Mouse (Mus musculus) embryonic facial prominence, embryonic 10.5 days (tissue): ENCODE data around the gene Ndufaf3. TPM values are rescaled to one million over a fixed set of nuclear protein-coding genes. Genes with fewer than 3 reads are reported as not detected.

Experiments
- DNase-seq: peaks from one replicate; pipeline ENCODE4 v3.0.0-alpha.2; 2017; ENCODE audit warnings: low spot score
- H3K27ac ChIP-seq: fragments of 300-500 bp; sonication (generic); replicated peaks from 2 replicates; pipeline ENCODE4 v1.5.1; 2016; ENCODE audit warnings: mild to moderate bottlenecking
- H3K27me3 ChIP-seq: fragments of 300-500 bp; sonication (generic); replicated peaks from 2 replicates; pipeline ENCODE4 v1.6.1; 2016; ENCODE audit warnings: low read depth, mild to moderate bottlenecking; ENCODE audit not compliant: poor library complexity, severe bottlenecking
- H3K36me3 ChIP-seq: fragments of 300-500 bp; sonication (generic); replicated peaks from 2 replicates; pipeline ENCODE4 v1.6.1; 2016; ENCODE audit warnings: mild to moderate bottlenecking, moderate library complexity
- H3K4me1 ChIP-seq: fragments of 300-500 bp; sonication (generic); 2 replicates; pipeline ENCODE4 v1.6.1; 2016
- H3K4me3 ChIP-seq: fragments of 300-500 bp; sonication (generic); 2 replicates; pipeline ENCODE4 v1.5.1; 2016; ENCODE audit warnings: mild to moderate bottlenecking, moderate library complexity
- H3K9me3 ChIP-seq: fragments of 300-500 bp; sonication (generic); 2 replicates; pipeline ENCODE4 v1.6.1; 2016; ENCODE audit warnings: mild to moderate bottlenecking
- WGBS: fragments of 180-500 bp; shearing (Covaris S2); methylation state at CpG from one replicate; pipeline ENCODE4 v1.1.7; 2016; 5-methylcytosine and 5-hydroxymethylcytosine counted together
- microRNA counts: library from miRNA; unstranded; fragments of <30 nt; microRNA quantifications from one replicate; lab custom pipeline; 2017
- microRNA-seq: library from miRNA; unstranded; fragments of <30 nt; microRNA quantifications from one replicate; pipeline ENCODE4, GENCODE M21; 2017
- polyA plus RNA-seq: library from polyadenylated mRNA; unstranded; fragments of >200 nt; fragmentation: Nextera tagmentation; extraction: Ambion mirVana; gene quantifications from 2 replicates; pipeline ENCODE4 v1.2.1, GENCODE M21; 2016

The Ndufaf3 gene
- polyA plus RNA-seq, 1 experiment from 2014 or later: 42.4 TPM

DNA sequence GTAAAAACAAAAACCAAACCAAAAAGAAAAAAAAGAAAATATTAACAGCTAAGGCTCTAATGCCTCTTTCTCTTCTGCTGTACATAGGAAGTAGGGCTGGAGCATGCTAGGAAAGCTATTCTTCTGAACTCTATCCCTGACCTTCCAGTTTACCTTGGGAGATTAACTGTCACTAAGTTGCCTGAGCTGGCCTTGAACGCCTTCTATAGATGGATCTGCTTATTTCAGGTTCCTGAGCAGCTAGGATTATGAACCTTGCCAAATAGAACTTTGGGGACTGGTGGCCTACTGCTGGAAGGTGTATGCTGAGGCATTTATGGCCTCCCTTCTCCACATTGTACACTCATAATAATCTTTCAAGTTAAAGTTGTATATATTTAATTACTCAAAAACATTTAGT, 36.3 kb downstream of the Ndufaf3 start:
- DNase-seq: no peak
- Histone ChIP-seq H3K36me3 (peaks cover 89% of the 10 kb centered on the region), H3K9me3 (no peaks in the 10 kb centered on the region), H3K27ac (no peak overlapping the region), H3K4me1 (no peaks in the 10 kb centered on the region), H3K4me3 (no peak overlapping the region), H3K27me3 (no peaks in the 10 kb centered on the region)
- 92% methylated on average over 1 of the region's 1 CpGs for WGBS

DNA sequence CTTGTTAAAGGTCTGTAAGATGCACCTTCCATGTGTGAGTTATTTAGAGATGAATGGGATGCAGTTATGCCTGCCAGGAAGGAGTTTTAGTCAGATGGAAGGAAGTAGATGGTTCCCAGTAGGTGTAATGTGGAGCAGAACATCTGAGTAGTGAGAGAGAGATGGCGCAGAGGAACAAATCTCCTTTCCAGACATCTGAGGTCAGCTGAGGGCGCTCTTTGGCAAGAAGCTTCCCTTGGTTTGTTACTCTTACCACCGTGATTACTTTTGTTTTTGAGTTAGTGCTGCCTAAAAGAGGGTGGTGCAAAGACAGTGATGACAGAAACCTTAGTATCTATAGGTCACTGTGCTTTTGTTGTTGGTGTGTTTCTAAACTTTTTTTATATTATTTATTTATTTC, 41.8 kb downstream of the Ndufaf3 start:
- DNase-seq: no peak
- Histone ChIP-seq H3K36me3 (peaks cover 75% of the 10 kb centered on the region), H3K27ac (no peak overlapping the region), H3K9me3 (no peaks in the 10 kb centered on the region), H3K4me1 (no peaks in the 10 kb centered on the region), H3K4me3 (no peak overlapping the region), H3K27me3 (no peaks in the 10 kb centered on the region)
- 86% methylated on average over 3 of the region's 3 CpGs for WGBS

DNA sequence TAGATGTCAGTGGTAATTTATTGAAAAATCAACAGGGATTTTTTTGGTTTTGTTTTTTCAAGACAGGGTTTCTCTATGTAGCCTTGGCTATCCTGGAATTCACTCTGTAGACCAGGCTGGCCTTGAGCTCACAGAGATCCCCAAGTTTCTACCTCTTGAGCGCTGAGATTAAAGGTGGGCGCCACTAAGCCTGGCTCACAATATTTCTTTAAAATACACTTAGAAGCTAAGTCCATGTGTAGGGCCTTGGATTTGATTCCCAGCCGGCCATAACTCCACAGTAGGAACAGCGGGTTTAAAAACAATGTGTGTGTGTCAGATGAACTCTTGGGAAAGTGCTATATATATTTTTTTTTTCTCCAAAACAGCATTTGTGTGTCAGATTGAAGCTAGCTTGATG, 43.9 kb downstream of the Ndufaf3 start:
- Histone ChIP-seq H3K27ac (no peak overlapping the region), H3K4me1 (peaks cover 18% of the 10 kb centered on the region), H3K9me3 (no peaks in the 10 kb centered on the region), H3K27me3 (no peaks in the 10 kb centered on the region), H3K4me3 (no peak overlapping the region), H3K36me3 (peaks cover 72% of the 10 kb centered on the region)
- no peak for DNase-seq
- 93% methylated on average over 4 of the region's 4 CpGs for WGBS

DNA sequence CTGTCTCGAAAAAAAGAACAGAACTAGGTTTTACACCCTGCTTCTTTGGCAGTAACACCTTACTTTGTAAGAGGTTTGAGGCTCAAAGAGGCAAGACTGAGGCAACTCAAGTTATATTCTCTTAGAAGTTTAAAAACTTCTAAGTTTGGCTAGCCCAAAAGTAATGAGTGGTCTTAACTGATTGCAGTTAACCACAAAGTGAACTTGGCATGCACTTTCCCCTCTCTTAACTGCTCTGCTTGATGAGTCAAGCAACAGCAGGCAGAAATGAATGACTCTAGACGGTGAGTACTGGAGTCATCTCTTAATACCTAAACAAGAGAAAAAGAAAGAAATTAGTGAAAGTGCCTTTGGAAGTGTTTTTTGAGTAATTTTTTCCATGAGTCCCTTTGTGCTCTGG, 45.6 kb downstream of the Ndufaf3 start:
- H3K36me3 ChIP-seq: peaks cover 59% of the 10 kb centered on the region
- WGBS: 89% methylated on average over 2 of the region's 2 CpGs

DNA sequence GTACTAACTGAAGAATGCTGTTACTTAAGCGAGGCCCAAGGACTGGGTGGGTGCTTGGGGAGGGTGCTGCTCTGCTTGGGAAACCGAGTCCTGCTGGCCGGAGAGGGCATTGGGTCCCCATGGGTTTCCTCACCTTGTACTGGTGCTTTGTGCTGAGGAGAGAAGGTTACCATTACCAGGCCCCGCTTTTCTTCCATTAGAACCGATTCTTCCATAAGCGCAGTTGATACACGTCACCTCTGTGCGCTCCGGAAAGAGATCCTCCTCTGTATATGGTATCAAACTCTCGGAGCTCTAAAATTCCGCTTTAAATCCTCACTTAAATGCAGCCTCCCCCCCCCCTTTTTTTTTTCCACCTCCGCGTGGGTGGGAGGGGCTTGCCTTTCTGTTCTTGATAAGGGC, 49.3 kb downstream of the Ndufaf3 start:
- 0% methylated on average over 13 of the region's 13 CpGs for WGBS
- H3K36me3 ChIP-seq: peaks cover 62% of the 10 kb centered on the region
- peak overlapping the region; percentile 79 for H3K4me3 ChIP-seq
- peaks cover 30% of the 10 kb centered on the region for H3K4me1 ChIP-seq
- no peaks in the 10 kb centered on the region for H3K9me3 ChIP-seq
- no peaks in the 10 kb centered on the region for H3K27me3 ChIP-seq
- peak overlapping the region; percentile 97 for H3K27ac ChIP-seq
- no peak for DNase-seq

More for the DNA sequence above, 45.6 kb downstream of the Ndufaf3 start:
- no peak for DNase-seq
- H3K9me3 ChIP-seq: no peaks in the 10 kb centered on the region
- H3K4me3 ChIP-seq: no peak overlapping the region
- peaks cover 20% of the 10 kb centered on the region for H3K4me1 ChIP-seq
- no peak overlapping the region for H3K27ac ChIP-seq
- H3K27me3 ChIP-seq: no peaks in the 10 kb centered on the region

DNA sequence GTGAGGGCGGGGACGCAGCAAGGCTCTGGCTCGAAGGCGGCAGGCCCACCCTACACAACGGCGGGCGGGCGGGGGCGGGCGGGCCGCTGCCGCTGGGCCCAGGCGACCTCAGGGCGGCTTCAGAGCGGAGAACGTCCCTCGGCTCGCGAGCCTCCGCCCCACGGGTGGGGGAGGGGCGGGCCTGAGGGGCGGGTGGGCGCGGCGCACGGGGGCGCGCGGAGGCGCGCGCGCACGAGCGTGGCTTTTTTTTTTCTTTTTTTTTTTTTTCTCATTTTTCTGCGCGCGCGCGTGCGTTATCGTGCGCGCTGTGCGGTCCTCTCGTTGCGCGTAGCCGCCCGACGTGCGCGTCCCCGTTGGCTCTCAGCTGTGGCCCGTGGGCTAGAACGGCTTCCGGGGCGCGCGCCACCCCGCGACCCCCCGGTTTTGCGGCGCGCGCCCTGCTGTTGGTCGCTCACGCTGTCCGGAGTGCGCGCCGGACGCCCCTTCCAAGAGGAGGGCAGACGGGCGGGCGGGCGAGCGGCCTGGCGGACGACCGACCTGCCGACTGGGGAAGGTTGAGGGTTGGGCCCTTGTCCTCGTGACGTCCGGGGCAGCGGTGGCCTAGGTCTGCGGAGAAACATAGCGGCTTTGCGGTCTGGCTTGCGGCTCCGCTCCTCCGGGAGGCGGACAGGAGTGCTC, 49.8 kb downstream of the Ndufaf3 start:
- H3K9me3 ChIP-seq: no peaks in the 10 kb centered on the region
- no peaks in the 10 kb centered on the region for H3K27me3 ChIP-seq
- H3K27ac ChIP-seq: peak overlapping the region; percentile 97
- DNase-seq: peak; percentile 90
- peaks cover 64% of the 10 kb centered on the region for H3K36me3 ChIP-seq
- peak overlapping the region; percentile 79 for H3K4me3 ChIP-seq
- under 1% methylated on average over 90 of the region's 95 CpGs for WGBS
- H3K4me1 ChIP-seq: peaks cover 30% of the 10 kb centered on the region

DNA sequence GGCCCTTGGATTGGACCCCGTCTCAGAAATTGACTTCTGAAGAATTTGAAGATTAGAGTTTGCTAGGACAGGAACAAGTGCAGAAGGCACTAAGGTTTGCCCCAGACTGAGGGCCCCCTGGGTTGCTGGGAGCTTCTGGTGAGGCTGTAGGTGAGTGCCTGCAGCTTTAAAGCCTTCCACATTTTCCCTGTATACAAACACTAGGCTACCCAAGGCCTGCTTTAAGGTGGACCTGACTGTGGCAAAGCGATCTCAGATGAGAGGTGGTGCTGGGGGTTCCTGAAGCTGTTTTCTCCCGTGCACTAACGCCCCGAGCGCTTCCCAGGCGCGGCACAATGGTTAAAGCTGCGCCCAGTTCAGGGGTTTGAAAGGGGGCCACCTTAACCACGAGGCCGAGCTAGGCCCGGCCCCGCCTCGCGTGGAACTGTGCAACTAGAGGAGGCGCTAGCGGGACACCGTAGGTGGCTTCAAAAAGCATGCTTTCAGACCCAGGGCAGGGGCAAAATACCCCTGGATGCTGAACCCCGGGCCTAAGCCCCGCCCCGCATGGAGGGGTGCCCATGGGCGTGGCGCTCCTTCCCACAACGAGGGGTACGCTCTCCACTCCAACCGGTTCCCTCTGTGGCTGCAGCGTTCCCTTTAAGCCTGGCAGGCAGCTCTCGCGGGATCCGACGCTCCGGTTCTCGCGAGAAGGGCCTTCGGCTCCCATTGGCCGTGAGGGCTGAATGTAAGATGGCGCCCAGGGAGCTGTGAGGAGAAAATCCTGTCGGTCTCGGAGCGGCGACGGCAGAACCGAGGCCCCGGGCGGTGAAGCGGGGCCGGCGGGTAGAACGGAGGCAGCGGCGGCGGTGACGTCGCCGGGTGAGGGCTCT, 50.6 kb downstream of the Ndufaf3 start, which contains the start of gene Qrich1:
Gene Qrich1 (plus strand): TSS at position 427 of the 872 bp plus-strand sequence.
- Histone ChIP-seq H3K27me3 (no peaks in the 10 kb centered on the region), H3K4me3 (peak within 1 kb of the TSS; percentile 79), H3K36me3 (peaks cover 67% of the 10 kb centered on the region), H3K9me3 (no peaks in the 10 kb centered on the region), H3K27ac (peak within 1 kb of the TSS; percentile 97), H3K4me1 (peaks cover 30% of the 10 kb centered on the region)
- WGBS: 1% methylated on average over 55 of the region's 55 CpGs
- DNase-seq: peak; percentile 97

MicroRNA genes within 50 kb of the gene (microRNA counts, 519-probe panel; counts per million panel counts)
- microRNA mmu-miR-191 (lab: Ali Mortazavi, UCI) (4,674 counts per million, percentile 84 among the panel's probes with 10 or more counts), microRNA mmu-miR-425 (lab: Ali Mortazavi, UCI) (3,967 counts per million, percentile 77 among the panel's probes with 10 or more counts)

Small RNA genes within 50 kb of the gene (microRNA-seq; reads per million reads assigned to microRNA genes)
- gene Gm24083 (not detected), gene Mir191 (not detected), gene Mir425 (1,924 reads per million, percentile 81 among the genes with 10 or more reads in this experiment)

Other genes starting within 250 kb of the Ndufaf3 start
- gene Gpx1, start 228.5 kb downstream of the Ndufaf3 start, polyA plus RNA-seq: 810 and 843 TPM in 2 replicates
- 127 and 133 TPM in 2 replicates for gene Usp4, start 219.6 kb downstream of the Ndufaf3 start, polyA plus RNA-seq
- gene 1700102P08Rik, start 174.6 kb downstream of the Ndufaf3 start, polyA plus RNA-seq: 0.67 and 1.0 TPM in 2 replicates
- gene Ccdc36, start 138.9 kb downstream of the Ndufaf3 start, polyA plus RNA-seq: 0.93 and 1.1 TPM in 2 replicates
- not detected in 2 replicates for gene BC048562, start 131.0 kb downstream of the Ndufaf3 start, polyA plus RNA-seq
- gene Ccdc71, start 106.9 kb downstream of the Ndufaf3 start, polyA plus RNA-seq: 56.6 and 57.5 TPM in 2 replicates
- gene Klhdc8b, start 105.9 kb downstream of the Ndufaf3 start, polyA plus RNA-seq: 21.6 and 24.2 TPM in 2 replicates
- 33.2 and 33.5 TPM in 2 replicates for gene Lamb2, start 87.7 kb downstream of the Ndufaf3 start, polyA plus RNA-seq
- 84.7 and 93.7 TPM in 2 replicates for gene Usp19, start 76.8 kb downstream of the Ndufaf3 start, polyA plus RNA-seq
- 118 and 119 TPM in 2 replicates for gene Qars, start 59.7 kb downstream of the Ndufaf3 start, polyA plus RNA-seq
- gene Qrich1, start 50.6 kb downstream of the Ndufaf3 start, polyA plus RNA-seq: 167 and 168 TPM in 2 replicates
- 235 and 254 TPM in 2 replicates for gene Impdh2, start 7.1 kb downstream of the Ndufaf3 start, polyA plus RNA-seq
- gene Dalrd3, start 2.5 kb upstream of the Ndufaf3 start, polyA plus RNA-seq: 191 and 200 TPM in 2 replicates
- 200 and 215 TPM in 2 replicates for gene Wdr6, start 11.3 kb upstream of the Ndufaf3 start, polyA plus RNA-seq
- 7.0 and 7.2 TPM in 2 replicates for gene P4htm, start 30.2 kb upstream of the Ndufaf3 start, polyA plus RNA-seq
- 57.9 and 62.5 TPM in 2 replicates for gene Arih2, start 82.0 kb upstream of the Ndufaf3 start, polyA plus RNA-seq
- gene Slc25a20, start 94.7 kb upstream of the Ndufaf3 start, polyA plus RNA-seq: 30.4 and 35.1 TPM in 2 replicates
- 24.7 and 26.2 TPM in 2 replicates for gene Prkar2a, start 121.9 kb upstream of the Ndufaf3 start, polyA plus RNA-seq
- gene Ip6k2, start 216.4 kb upstream of the Ndufaf3 start, polyA plus RNA-seq: 94.0 and 103 TPM in 2 replicates
- gene Nckipsd, start 240.9 kb upstream of the Ndufaf3 start, polyA plus RNA-seq: 14.8 and 15.0 TPM in 2 replicates